Mouse (Mus musculus) kidney, adult 2 months (tissue): ENCODE measurements around the gene Zyx.

Source experiments
- CTCF ChIP-seq: fragments of 200-500 bp; conservative IDR thresholded peaks from 2 replicates; pipeline ENCODE4 v1.5.1; 2011; ENCODE audit warnings: low read depth, mild to moderate bottlenecking, control low read depth, low read length, moderate library complexity, mixed read lengths; ENCODE audit not compliant: insufficient read depth, insufficient read length
- POLR2A ChIP-seq: fragments of 200-500 bp; IDR thresholded peaks from one replicate; pipeline ENCODE4 v1.6.1; 2011; ENCODE audit warnings: low read depth, low read length, control low read depth

- TF ChIP-seq CTCF (peak; percentile 78), POLR2A (no peak)
These were observed 24.2 kb upstream of the Zyx start for GRCm38 (mm10) chr6:42325268-42325609.
